In genomic region chr5:35165459-35165858, GRCm38 (mm10) we compare ENCODE assay signal across 13 mouse cellular contexts.
"Had no signal": no experiment of that assay in that cellular context is flagged by ENCODE, and none has a peak within 500 bp of the region (broad histone marks: within the 10 kb centered on the region; RNA-seq: fewer than 3 reads in every experiment).

No protein-coding gene starts in this region.

- DNase-seq: kidney, adult 8-10 months; kidney, postnatal 25 days; lung, embryonic 14.5 days; lung, postnatal 10 days; lung, postnatal 4 days; retina, postnatal 1 day; right cerebral cortex, postnatal 4 days; spleen, adult 18-20 months had no signal

- H3K27me3 ChIP-seq: midbrain, embryonic 13.5 days; neural tube, embryonic 15.5 days had no signal

- H3K4me3 ChIP-seq: limb, embryonic 10.5 days; liver, embryonic 15.5 days; midbrain, embryonic 13.5 days; neural tube, embryonic 15.5 days had no signal

- H3K4me1 ChIP-seq: limb, embryonic 10.5 days; neural tube, embryonic 15.5 days had no signal

- H3K4me2 ChIP-seq: lung, embryonic 14.5 days; midbrain, embryonic 13.5 days; neural tube, embryonic 15.5 days had no signal

- H3K27ac ChIP-seq: limb, embryonic 10.5 days; midbrain, embryonic 13.5 days; neural tube, embryonic 15.5 days had no signal

- H3K9me3 ChIP-seq: limb, embryonic 10.5 days; liver, embryonic 15.5 days; midbrain, embryonic 13.5 days; neural tube, embryonic 15.5 days had no signal

- H3K36me3 ChIP-seq: limb, embryonic 10.5 days; liver, embryonic 15.5 days; midbrain, embryonic 13.5 days; neural tube, embryonic 15.5 days had no signal

- H3K9ac ChIP-seq: liver, embryonic 15.5 days; lung, embryonic 14.5 days; midbrain, embryonic 13.5 days; neural tube, embryonic 15.5 days had no signal

- ATAC-seq: intestine, postnatal 0 days; midbrain, embryonic 13.5 days had no signal
